11 mouse cellular contexts compared by ENCODE assay signal in genomic region chr2:120482506-120483389, GRCm38 (mm10). TPM values are rescaled to one million over a fixed set of nuclear protein-coding genes. Genes with fewer than 3 reads are reported as not detected.
DNase-seq lines count a peak whose midpoint lies in the region; ATAC-seq and TF ChIP-seq lines count a peak whose summit lies in the region.
"Had no signal": no experiment of that assay in that cellular context is flagged by ENCODE, and none has a peak within 500 bp of the region (broad histone marks: within the 10 kb centered on the region; RNA-seq: fewer than 3 reads in every experiment).

No protein-coding gene starts in this region.

- DNase-seq in lung, postnatal 0 days (ENCODE audit: low spot score) = peak; percentile 32
- DNase-seq in lung, postnatal 14 days = no peak
- DNase-seq in induced T-regulatory cell, adult 2 months (ENCODE audit: low read depth) = peak; percentile 27
- DNase-seq in large intestine, adult 2 months (ENCODE audit: low read depth, low spot score) = peak; percentile 62
- peak; percentile 70 for DNase-seq in thymus, postnatal 4 days
- DNase-seq in layer of hippocampus, postnatal 14 days (ENCODE audit: low spot score in 2 of 2) = no peak
- no peak for DNase-seq in spleen, postnatal 4 days (ENCODE audit: low spot score in 2 of 2)
- DNase-seq: cerebellum, adult 8-10 months; lung, adult 2 months had no signal

- no peaks in the 10 kb centered on the region for H3K4me1 ChIP-seq in lung, postnatal 0 days (ENCODE audit: insufficient read depth, low read depth, low read length)
- no peaks in the 10 kb centered on the region for H3K4me1 ChIP-seq in forebrain, embryonic 13.5 days
- H3K4me1 ChIP-seq: neural tube, embryonic 13.5 days had no signal

- ATAC-seq in lung, postnatal 0 days = peak; percentile 60
- no peak for ATAC-seq in forebrain, embryonic 13.5 days

- TF ChIP-seq EP300 in lung, postnatal 0 days (IDR thresholded peaks at IDR 0.05) = no peak

- H3K9me3 ChIP-seq in lung, postnatal 0 days (ENCODE audit: low read length) = no peaks in the 10 kb centered on the region
- H3K9me3 ChIP-seq in forebrain, embryonic 13.5 days (replicated peaks) = no peaks in the 10 kb centered on the region
- H3K9me3 ChIP-seq: neural tube, embryonic 13.5 days had no signal

- H3K4me3 ChIP-seq in lung, postnatal 0 days (ENCODE audit: low read depth, low read length) = no peak overlapping the region
- no peak overlapping the region for H3K4me3 ChIP-seq in forebrain, embryonic 13.5 days
- H3K4me3 ChIP-seq: neural tube, embryonic 13.5 days had no signal

- no peaks in the 10 kb centered on the region for H3K36me3 ChIP-seq in lung, postnatal 0 days (ENCODE audit: insufficient read depth, low read length)
- H3K36me3 ChIP-seq in forebrain, embryonic 13.5 days (ENCODE audit: poor library complexity, severe bottlenecking) = no peaks in the 10 kb centered on the region
- H3K36me3 ChIP-seq: neural tube, embryonic 13.5 days had no signal

- WGBS in lung, postnatal 0 days = 53% methylated on average over 8 of the region's 8 CpGs
- 16% methylated on average over 8 of the region's 8 CpGs for WGBS in large intestine, adult 2 months
- 83% methylated on average over 8 of the region's 8 CpGs for WGBS in forebrain, embryonic 13.5 days

- H3K4me2 ChIP-seq in lung, postnatal 0 days (replicated peaks; ENCODE audit: low read depth, low read length) = no peak overlapping the region
- H3K4me2 ChIP-seq in forebrain, embryonic 13.5 days = no peak overlapping the region
- H3K4me2 ChIP-seq: neural tube, embryonic 13.5 days had no signal

- H3K27me3 ChIP-seq in lung, postnatal 0 days (replicated peaks; ENCODE audit: insufficient read depth, low read length) = no peaks in the 10 kb centered on the region
- H3K27me3 ChIP-seq in forebrain, embryonic 13.5 days = no peaks in the 10 kb centered on the region
- H3K27me3 ChIP-seq: neural tube, embryonic 13.5 days had no signal

- no peak overlapping the region for H3K9ac ChIP-seq in lung, postnatal 0 days (replicated peaks; ENCODE audit: low read depth)
- H3K9ac ChIP-seq in forebrain, embryonic 13.5 days = no peak overlapping the region
- H3K9ac ChIP-seq: neural tube, embryonic 13.5 days had no signal

- no peak for TF ChIP-seq CTCF in lung, postnatal 0 days (IDR thresholded peaks at IDR 0.05)

- no peak overlapping the region for H3K27ac ChIP-seq in lung, postnatal 0 days (ENCODE audit: low read length)
- no peak overlapping the region for H3K27ac ChIP-seq in forebrain, embryonic 13.5 days
- H3K27ac ChIP-seq: neural tube, embryonic 13.5 days had no signal

RNA-seq across cellular contexts. Expression of gene Capn3, which starts 26.9 kb away (rescaled TPM):
- 0.55 and 0.92 TPM in 2 replicates for polyA plus RNA-seq in lung, postnatal 0 days (2015; fragmentation: Nextera tagmentation; extraction: Ambion mirVana)
- 0.97 and 0.99 TPM in 2 replicates for polyA plus RNA-seq in large intestine, adult 2 months (2012; rRNA removed)
- 10 to 100 TPM in 1 of 2 experiments, 1 to 10 TPM in 1; 6.7 to 10.2 TPM for total RNA-seq in layer of hippocampus, postnatal 14 days (2021)
- 1.6 and 1.7 TPM in 2 replicates for polyA plus RNA-seq in forebrain, embryonic 13.5 days (2015; fragmentation: Nextera tagmentation; extraction: Ambion mirVana)

Comparison
In these comparisons a context has a peak if more than half of its experiments do, and no peak if none do; other contexts are left out.
1. DNase-seq: peak in lung, postnatal 0 days (single experiment), induced T-regulatory cell, adult 2 months (single experiment), large intestine, adult 2 months (single experiment) and thymus, postnatal 4 days (single experiment); none in lung, postnatal 14 days (single experiment), layer of hippocampus, postnatal 14 days (0 of 2) and spleen, postnatal 4 days (0 of 2).